Mouse (Mus musculus): Measurements from ENCODE around the gene Mepe.

The Mepe gene

GRCm38 (mm10) chr5:104357575-104357974 lies 32.4 kb downstream of the Mepe start:
- no peak for DNase-seq (ENCODE audit: low read depth)

- DNase-seq (ENCODE audit: low read depth): no peak
These were observed 33.5 kb downstream of the Mepe start for GRCm38 (mm10) chr5:104358592-104358991.

GRCm38 (mm10) chr5:104359257-104359656 lies 34.1 kb downstream of the Mepe start:
- DNase-seq (ENCODE audit: low read depth): no peak

GRCm38 (mm10) chr5:104370580-104370979 lies 45.5 kb downstream of the Mepe start:
- no peak for DNase-seq (ENCODE audit: low read depth)

- no peak for DNase-seq (ENCODE audit: low read depth)
These were observed 46.2 kb downstream of the Mepe start for GRCm38 (mm10) chr5:104371284-104371683.

GRCm38 (mm10) chr5:104373648-104374307 lies 48.6 kb downstream of the Mepe start:
- DNase-seq (ENCODE audit: low read depth): no peak

- DNase-seq (ENCODE audit: low read depth): no peak
These were observed 49.2 kb downstream of the Mepe start for GRCm38 (mm10) chr5:104374308-104374660.

DNA sequence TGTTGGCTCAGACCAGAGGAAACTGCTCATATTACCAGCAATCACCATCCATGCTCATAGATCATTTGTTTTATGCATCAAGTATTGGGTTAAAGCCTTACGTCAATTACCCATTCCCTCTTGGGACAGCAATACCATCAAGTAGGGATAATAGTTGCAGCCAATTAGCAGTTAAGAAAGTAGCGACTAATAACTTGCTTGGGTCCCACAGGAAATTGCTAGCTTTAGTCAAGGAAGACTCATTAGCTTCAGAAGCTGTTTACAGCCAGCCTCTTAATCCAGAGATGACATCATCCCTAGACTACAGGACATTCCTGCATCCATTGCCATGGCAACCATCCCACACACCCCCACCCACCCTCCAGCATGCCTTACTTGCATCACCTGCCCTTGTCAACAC lies 50.0 kb downstream of the Mepe start:
- DNase-seq (ENCODE audit: low read depth): no peak

- no peak for DNase-seq (ENCODE audit: low read depth)
These were observed 51.8 kb downstream of the Mepe start for GRCm38 (mm10) chr5:104376890-104377289.

DNA sequence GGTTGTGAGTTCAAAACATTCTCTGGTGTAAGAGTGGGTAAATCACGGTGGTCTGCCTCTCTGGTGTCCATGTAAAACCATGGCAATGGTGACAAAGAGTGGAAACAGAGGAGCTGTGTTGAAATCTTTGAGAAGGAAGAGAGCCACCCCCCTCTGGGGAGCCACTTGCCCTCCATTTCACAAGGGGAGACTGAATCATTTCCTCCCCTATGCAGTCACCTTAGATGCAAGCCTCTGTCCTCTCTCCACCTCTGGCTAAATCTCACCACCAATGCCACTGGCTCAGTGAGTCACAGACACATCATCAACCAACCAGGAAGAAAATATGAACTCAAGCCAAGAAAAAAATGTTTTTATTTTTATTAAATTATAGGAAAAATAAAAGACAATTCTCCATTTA lies 55.4 kb downstream of the Mepe start:
- DNase-seq (ENCODE audit: low read depth): peak; percentile 16

DNA sequence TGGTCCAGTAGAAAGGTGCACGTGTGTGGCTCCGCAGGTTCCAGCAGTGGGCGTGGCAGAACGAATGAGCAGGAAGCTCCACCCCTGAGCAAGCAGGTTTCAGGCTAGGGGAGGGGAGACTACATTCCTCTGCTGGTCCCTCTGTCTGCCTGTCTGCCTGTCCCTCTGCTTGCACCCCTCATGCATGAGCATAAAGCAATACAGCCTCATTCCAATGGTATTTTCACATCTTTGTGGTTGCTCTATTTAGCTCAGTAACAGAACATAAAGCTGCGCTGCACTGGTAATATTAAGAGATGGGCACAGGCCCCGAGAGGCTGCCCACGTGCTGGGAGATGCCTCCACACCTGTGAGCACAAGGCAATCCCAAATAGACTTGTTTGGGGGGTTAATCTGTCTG lies 56.5 kb downstream of the Mepe start:
- no peak for DNase-seq (ENCODE audit: low read depth)

- no peak for DNase-seq (ENCODE audit: low read depth)
These were observed 59.4 kb downstream of the Mepe start for GRCm38 (mm10) chr5:104384540-104384939.

DNA sequence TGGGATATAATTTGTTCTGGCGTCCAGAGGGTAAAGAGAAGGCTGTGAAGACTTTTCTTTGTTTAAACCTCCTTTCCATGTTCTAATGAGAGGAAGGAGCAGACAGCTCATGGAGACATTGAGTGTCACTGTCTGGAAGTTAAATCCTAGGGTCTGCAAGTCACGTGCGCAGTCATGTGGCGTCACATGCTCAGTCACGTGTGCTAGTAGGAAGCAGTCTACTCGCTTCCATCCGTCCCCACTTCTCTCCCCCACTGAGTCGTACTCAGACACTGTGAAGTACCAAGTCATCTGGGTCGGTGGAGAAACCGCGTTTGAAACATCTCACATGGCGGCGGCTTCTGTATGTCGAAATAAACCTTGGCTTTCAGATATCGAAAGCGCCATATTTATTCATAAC lies 60.4 kb downstream of the Mepe start:
- no peak for DNase-seq (ENCODE audit: low read depth)

- no peak for DNase-seq (ENCODE audit: low read depth)
These were observed 61.8 kb downstream of the Mepe start for GRCm38 (mm10) chr5:104386908-104387307.

Data from c-Kit-positive CD71-negative TER-119-negative erythroid progenitor cells, embryonic 14.5 days (primary cell).